Mouse (Mus musculus) stomach, postnatal 0 days (tissue): ENCODE measurements around the gene Coro1a.

Source experiments
- CTCF ChIP-seq: IDR thresholded peaks from 2 replicates; pipeline ENCODE4 v1.5.1; 2016; ENCODE audit warnings: antibody characterized with exemption, low read depth, mild to moderate bottlenecking, moderate library complexity
- EP300 ChIP-seq: optimal IDR thresholded peaks from 2 replicates; pipeline ENCODE3; 2016; ENCODE audit warnings: antibody characterized with exemption

DNA sequence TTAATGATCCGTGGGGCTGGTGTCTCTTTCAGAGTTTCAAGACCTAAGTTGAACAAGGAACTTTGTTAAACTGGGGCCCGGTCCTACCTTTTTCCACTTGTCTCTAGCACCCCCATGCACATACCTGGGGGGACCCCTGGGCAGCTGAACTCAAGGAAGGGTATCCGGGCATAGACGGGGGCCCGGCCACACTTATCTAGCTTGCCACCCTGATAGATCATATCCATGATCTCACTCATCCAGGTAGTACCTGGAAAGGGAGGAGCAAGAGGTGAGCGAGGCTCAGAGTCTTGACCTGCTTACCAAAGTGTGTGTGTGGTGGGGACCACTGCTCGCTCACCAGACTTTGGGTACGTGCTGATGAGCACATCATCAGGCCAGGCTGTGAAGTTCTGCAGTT, 32.5 kb downstream of the Coro1a start:
- TF ChIP-seq CTCF (no peak), EP300 (no peak)
